Mouse (Mus musculus): ENCODE measurements around the gene Nolc1.
"Not testable (repeated sequence)": the region's sequence is repeated elsewhere in the genome, so short reads cannot be mapped to it uniquely, and the experiment has no call there.

Gene Nolc1

DNA sequence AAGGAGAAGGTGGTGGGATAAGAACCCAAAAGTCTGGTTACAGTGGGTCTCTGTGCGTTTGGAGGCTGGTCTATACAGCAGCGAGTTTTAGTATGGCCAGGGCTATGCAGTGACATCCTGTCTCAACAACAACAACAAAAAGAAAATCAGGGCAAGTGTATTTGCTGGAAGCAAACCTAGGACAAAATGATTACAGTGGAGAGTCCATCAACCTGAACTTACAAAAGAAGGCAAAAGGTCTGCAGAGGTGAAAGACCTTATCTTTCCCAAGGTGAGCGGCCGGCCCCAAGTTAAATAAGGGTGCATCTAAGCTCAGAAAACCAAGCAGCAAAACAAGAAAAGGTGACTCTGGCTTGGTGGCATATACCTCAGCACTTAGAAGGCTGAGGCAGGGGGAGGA is 16.0 kb downstream of the Nolc1 start:
- no peak for DNase-seq (ENCODE audit: low spot score in 2 of 2)

GRCm38 (mm10) chr19:46094144-46094543 is 18.5 kb downstream of the Nolc1 start:
- DNase-seq (ENCODE audit: low spot score in 2 of 2), result no peak

DNA sequence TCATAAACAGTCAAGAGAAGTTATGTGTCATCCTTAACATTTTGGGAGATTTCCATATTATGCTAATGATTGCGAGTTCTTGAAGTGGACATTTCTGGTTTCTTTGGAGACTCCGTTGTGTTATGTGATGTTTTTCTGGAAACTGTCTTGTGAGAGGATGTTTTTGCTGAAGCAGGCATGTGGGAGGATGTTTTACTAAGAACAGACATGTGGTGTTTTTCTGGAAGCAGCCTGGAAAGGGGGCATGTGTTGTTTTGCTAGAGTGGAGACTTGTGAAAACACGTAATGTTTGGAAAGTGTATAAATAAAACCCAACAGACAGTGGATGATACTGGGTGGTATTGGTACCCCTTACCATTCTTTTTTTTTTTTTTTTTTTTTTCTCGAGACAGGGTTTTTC is 19.6 kb downstream of the Nolc1 start:
- no peak for DNase-seq (ENCODE audit: low spot score in 2 of 2)

DNA sequence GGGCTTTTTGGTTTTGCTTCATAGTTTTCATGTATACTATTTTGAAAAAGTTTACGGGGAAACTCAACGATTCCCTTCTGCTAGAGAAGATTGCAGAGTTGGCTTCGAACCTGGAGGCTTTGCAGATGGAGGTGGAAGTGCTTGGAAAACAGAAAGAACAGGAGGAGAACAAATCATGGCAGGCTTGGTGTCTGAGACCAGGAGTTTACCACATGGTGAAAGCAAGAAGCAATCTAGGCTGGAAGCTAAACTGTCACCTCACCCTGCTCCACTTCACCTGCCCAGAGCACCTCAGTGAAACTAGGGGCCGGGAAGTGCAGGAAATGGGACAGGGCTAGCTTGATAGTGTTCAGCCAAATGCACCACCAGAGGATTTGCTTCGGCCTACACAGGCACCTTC is 20.7 kb downstream of the Nolc1 start:
- DNase-seq (ENCODE audit: low spot score in 2 of 2), result no peak

GRCm38 (mm10) chr19:46099561-46099960 is 23.9 kb downstream of the Nolc1 start:
- no peak for DNase-seq (ENCODE audit: low spot score in 2 of 2)

GRCm38 (mm10) chr19:46103437-46104186 is 27.9 kb downstream of the Nolc1 start:
- no peak for DNase-seq (ENCODE audit: low spot score in 2 of 2)

DNA sequence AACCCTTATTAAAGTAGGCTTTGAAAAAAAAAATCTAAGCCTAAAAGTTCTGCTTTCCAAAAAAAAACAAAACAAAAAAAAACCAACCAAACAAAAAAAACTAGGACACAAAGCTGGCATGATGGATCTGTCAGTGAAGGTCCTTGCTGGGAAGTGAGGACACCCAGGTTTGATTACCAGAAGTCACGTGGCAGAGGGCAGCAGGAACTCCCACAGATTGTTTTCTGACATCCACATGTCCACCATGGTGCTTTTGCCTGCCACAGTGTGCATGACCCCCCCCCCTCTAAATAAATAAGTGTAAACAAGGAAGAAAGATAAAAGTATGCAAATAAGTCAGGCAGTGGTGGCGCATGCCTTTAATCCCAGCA is 28.5 kb downstream of the Nolc1 start:
- DNase-seq (ENCODE audit: low spot score in 2 of 2), result no peak

DNA sequence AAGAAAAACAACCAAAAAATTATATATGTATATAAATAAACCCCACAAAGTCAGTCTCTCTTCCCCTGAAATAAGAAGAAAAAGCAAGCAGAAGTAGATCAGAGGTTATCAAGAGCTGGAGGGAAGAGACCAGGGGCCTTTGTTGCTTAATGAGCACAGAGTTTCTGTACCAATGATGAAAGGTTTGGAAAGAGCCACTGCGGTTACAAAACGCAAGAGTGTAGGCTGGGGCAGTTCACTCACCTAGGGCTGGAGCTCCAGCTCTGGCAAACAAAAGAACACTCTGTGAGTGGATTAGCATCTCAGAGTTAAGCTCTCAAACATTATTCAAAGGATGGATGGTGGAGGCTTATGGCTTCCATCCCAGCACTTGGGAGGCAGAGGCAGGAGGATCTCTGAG is 34.6 kb downstream of the Nolc1 start:
- no peak for DNase-seq (ENCODE audit: low spot score in 2 of 2)

DNA sequence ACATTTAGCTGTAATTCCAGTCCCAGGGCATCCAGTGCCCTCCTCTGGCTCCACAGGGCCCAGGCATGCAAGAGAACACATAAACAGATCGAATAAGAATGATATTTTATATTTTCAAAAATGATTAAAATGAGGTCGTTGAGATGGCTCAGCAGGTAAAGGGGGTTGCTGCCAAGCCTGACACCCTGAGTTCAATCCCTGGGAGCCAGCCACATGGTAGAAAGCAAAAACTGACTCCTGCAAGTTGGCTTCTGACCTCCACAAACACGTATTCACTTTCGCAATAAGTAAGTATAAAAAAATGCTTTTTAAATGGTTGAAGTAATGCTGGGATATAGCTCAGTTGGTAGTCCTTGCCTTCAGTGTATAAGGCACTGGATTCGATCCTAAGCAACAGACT is 35.1 kb downstream of the Nolc1 start:
- no peak for DNase-seq (ENCODE audit: low spot score in 2 of 2)

- DNase-seq (ENCODE audit: low spot score in 2 of 2), result no peak
These were observed 39.0 kb downstream of the Nolc1 start for GRCm38 (mm10) chr19:46114617-46115016.

- DNase-seq (ENCODE audit: low spot score in 2 of 2), result no peak
These were observed 43.8 kb downstream of the Nolc1 start for GRCm38 (mm10) chr19:46119458-46119857.

DNA sequence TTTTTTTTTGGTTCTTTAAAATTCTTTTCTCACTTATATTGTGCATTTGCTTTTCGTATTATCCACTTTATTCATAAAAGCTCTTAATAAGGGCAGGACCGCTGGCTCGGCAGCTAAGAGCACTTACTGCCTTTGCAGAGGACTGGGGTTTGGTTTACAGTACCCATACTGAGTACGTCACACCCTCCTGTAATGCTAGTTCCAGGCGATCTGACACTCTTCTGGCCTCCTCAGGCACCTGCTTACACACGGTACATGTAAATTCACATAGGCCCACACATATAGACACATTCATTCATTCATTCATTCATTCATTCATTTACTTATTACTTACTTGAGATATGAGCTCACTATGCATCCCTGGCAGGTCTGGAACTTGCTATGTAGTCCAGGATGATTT is 45.2 kb downstream of the Nolc1 start:
- no peak for DNase-seq (ENCODE audit: low spot score in 2 of 2)

GRCm38 (mm10) chr19:46123876-46124275 is 48.2 kb downstream of the Nolc1 start:
- no peak for DNase-seq (ENCODE audit: low spot score in 2 of 2)

DNA sequence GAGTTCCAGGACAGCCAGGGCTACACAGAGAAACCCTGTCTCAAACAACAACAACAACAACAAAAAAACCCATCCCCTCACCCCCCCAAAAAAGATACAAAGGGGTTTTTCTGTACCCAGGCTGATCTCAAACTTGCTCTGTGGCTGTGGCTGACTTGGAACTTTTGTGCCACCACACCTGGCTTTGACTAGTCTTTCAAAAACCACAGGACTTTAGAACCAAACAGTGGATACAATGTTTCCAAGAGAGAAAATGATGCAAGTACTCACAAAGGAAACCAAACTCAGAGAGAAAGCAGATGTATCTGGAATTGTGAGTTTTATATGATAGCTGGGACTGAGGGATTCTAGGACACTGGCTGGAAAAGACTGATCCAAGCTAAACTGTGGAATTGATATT is 49.0 kb downstream of the Nolc1 start:
- DNase-seq (ENCODE audit: low spot score in 2 of 2), result no peak

DNA sequence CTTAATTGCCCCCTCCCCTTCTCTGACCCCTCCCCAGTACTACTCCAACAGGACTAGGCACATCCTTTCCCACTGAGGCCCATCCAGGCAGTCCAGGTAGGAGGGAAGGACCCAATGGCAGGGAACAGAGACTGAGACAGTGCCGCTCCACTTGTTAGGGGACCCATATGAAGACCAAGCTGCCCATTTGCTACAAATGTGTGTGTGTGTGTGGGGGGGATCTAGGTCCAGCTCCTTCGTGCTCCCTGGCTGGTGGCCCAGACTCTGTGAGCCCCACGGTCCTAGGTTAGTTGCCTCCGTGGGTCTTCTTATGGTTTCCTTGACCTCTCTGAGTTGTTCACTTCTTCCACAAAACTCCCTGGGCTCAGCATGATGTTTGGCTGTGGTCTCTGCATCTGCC is 50.6 kb downstream of the Nolc1 start:
- no peak for DNase-seq (ENCODE audit: low spot score in 2 of 2)

DNA sequence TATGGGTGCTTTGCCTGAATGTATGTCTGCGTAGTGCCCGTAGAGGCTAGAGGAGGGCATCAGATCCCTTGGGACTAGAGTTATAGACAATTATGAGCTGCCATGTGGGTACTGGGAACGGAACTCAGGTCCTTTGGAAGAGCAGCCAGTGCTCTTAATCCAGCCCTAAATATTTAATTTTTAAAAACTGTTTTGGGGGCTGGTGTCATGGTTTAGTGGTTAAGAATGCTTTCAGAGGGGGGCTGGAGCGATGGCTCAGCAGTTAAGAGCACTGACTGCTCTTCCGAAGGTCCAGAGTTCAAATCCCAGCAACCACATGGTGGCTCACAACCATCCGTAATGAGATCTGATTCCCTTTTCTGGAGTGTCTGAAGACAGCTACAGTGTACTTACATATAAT is 54.1 kb downstream of the Nolc1 start:
- not testable (repeated sequence) for DNase-seq (ENCODE audit: low spot score in 2 of 2)

DNA sequence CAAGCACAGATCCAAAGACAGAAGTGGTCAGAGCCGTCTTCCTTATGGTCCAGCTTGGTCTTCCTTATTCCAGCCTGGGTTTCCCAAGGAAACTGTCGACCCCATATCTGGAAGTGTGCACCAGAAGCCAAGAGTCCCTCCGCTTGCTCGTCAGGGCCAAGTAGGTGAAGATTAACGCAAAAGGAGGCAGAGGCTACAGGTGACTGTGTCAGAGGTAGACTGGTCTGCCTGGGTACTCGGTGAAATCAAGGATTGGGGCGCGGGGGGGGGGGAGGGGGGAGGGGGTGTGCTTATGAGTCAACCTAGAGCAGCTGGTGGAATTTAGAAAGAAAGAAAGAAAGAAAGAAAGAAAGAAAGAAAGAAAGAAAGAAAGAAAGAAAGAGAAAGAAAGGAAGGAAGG is 55.6 kb downstream of the Nolc1 start:
- DNase-seq (ENCODE audit: low spot score in 2 of 2), result no peak

DNA sequence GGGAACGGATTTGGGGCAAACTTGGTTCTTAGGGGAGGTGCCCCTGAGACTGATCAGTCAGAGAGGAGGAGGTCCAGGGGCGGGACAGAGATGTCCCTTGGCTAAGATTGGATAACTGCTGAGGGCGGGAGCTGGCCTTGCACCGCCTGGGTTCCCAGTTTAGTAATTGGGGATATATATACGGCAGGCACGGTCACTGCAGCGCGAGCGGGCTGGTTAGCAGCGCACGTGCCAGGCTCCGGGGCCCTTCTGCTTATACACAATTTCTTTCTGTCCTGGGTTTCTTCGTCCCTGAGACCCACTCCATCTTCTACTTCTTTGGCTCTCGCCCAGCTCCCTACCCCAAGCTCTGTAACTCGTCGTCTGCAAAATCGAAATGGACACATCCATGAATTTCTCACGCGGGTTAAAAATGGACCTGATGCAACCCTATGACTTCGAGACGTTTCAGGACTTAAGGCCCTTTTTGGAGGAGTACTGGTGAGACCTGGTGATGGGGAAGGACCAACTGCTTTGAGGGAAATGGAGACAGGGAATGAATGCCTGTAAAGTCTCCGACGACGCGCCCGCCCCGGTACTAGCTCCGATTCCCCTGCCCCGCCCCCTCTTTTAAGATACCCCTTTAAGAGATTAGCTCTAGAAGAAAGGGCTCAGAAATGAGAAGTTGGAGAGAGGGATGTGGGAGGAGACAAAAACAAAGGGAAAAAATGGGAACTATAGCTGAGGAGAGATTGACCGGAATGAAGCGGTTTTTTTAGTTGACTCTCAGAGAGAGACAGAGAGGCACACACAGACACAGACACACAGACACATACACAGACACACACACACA is 56.2 kb downstream of the Nolc1 start, which contains the start of gene Elovl3:
TSS of gene Elovl3 (plus strand) at position 204 of the 832 bp plus-strand sequence.
- DNase-seq (ENCODE audit: low spot score in 2 of 2), result no peak

DNA sequence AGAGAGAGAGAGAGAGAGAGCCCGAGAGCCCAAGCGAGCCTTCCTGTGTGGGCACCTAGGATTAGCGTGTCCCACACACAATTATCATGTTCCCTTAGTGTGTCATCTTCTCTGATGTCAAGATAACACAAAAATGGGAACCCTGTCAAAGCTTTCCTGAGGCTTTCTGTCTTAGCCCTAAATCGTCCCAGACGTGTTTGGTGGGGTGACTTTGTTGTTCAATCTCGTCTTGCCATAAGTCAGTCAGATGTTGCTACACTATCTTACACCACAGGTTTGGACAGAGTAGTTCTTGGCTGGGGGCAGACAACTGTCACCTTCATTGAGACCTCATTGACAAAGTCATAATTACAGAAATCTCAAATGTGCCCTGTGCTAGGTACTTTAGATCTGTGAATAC is 56.9 kb downstream of the Nolc1 start:
- DNase-seq (ENCODE audit: low spot score in 2 of 2), result no peak
